Mouse (Mus musculus) ovary, postnatal 10 days (tissue): ENCODE measurements around the gene Tuba1b.
"Not testable (repeated sequence)": the region's sequence is repeated elsewhere in the genome, so short reads cannot be mapped to it uniquely, and the experiment has no call there.

ENCODE experiments used
- DNase-seq: peaks from one replicate; pipeline ENCODE4 v3.0.0; 2022; ENCODE audit warnings: low spot score

The Tuba1b gene

GRCm38 (mm10) chr15:98922581-98922980, 11.8 kb downstream of the Tuba1b start:
- DNase-seq: no peak

GRCm38 (mm10) chr15:98921510-98921909, 12.9 kb downstream of the Tuba1b start:
- no peak for DNase-seq

GRCm38 (mm10) chr15:98918499-98918895, 15.9 kb downstream of the Tuba1b start:
- not testable (repeated sequence) for DNase-seq

- DNase-seq: peak; percentile 95
These were observed 16.5 kb downstream of the Tuba1b start, which contains the start of gene Lmbr1l for GRCm38 (mm10) chr15:98917538-98918498. Gene Lmbr1l (minus strand): TSS chr15:98918231.

- no peak for DNase-seq
These were observed 17.3 kb downstream of the Tuba1b start for GRCm38 (mm10) chr15:98917091-98917490.

- DNase-seq: no peak
These were observed 18.3 kb downstream of the Tuba1b start for GRCm38 (mm10) chr15:98916016-98916415.

- no peak for DNase-seq
These were observed 19.5 kb downstream of the Tuba1b start for GRCm38 (mm10) chr15:98914903-98915302.

GRCm38 (mm10) chr15:98904692-98905091, 29.7 kb downstream of the Tuba1b start:
- DNase-seq: no peak

GRCm38 (mm10) chr15:98902600-98902999, 31.8 kb downstream of the Tuba1b start:
- DNase-seq: no peak

GRCm38 (mm10) chr15:98901530-98901929, 32.8 kb downstream of the Tuba1b start:
- no peak for DNase-seq

GRCm38 (mm10) chr15:98897928-98898800, 36.2 kb downstream of the Tuba1b start, which contains the start of gene Dhh:
Gene Dhh (minus strand): TSS chr15:98898540.
- DNase-seq: no peak

- no peak for DNase-seq
These were observed 36.9 kb downstream of the Tuba1b start for GRCm38 (mm10) chr15:98897495-98897894.

GRCm38 (mm10) chr15:98895635-98896589, 38.5 kb downstream of the Tuba1b start:
- DNase-seq: no peak

- DNase-seq: no peak
These were observed 39.4 kb downstream of the Tuba1b start for GRCm38 (mm10) chr15:98894746-98895634.

GRCm38 (mm10) chr15:98893940-98894745, 40.2 kb downstream of the Tuba1b start, which contains the start of gene Rhebl1:
Gene Rhebl1 (minus strand): TSS chr15:98894540.
- no peak for DNase-seq

GRCm38 (mm10) chr15:98893036-98893435, 41.3 kb downstream of the Tuba1b start:
- no peak for DNase-seq

- no peak for DNase-seq
These were observed 42.3 kb downstream of the Tuba1b start for GRCm38 (mm10) chr15:98891907-98892606.

GRCm38 (mm10) chr15:98891198-98891742, 43.1 kb downstream of the Tuba1b start:
- DNase-seq: no peak
